ENCODE assay signal across 36 mouse cellular contexts in genomic region chr2:172951976-172952375, GRCm38 (mm10). TPM values are rescaled to one million over a fixed set of nuclear protein-coding genes. Genes with fewer than 3 reads are reported as not detected.
DNase-seq lines count a peak whose midpoint lies in the region; ATAC-seq and TF ChIP-seq lines count a peak whose summit lies in the region.
"Had no signal": no experiment of that assay in that cellular context is flagged by ENCODE, and none has a peak within 500 bp of the region (broad histone marks: within the 10 kb centered on the region; RNA-seq: fewer than 3 reads in every experiment).

No protein-coding gene starts in this region.

- H3K9me3 ChIP-seq in liver, embryonic 14.5 days (ENCODE audit: control insufficient read depth, low read length): no peaks in the 10 kb centered on the region
- H3K9me3 ChIP-seq in liver, embryonic 11.5 days (ENCODE audit: control insufficient read depth, low read length): no peaks in the 10 kb centered on the region
- peaks cover 10% of the 10 kb centered on the region; the same call in 1 of the 2 replicates for H3K9me3 ChIP-seq in ES-Bruce4 (replicated peaks; ENCODE audit: control insufficient read depth, insufficient read depth, low read length, poor library complexity, severe bottlenecking)
- H3K9me3 ChIP-seq: liver, embryonic 15.5 days; neural tube, embryonic 15.5 days had no signal

- no peak overlapping the region for H3K4me2 ChIP-seq in liver, embryonic 14.5 days (ENCODE audit: low read depth)
- no peak overlapping the region for H3K4me2 ChIP-seq in liver, embryonic 11.5 days
- H3K4me2 ChIP-seq: embryonic facial prominence, embryonic 12.5 days; heart, embryonic 13.5 days; hindbrain, embryonic 14.5 days; liver, embryonic 15.5 days; midbrain, embryonic 13.5 days; neural tube, embryonic 15.5 days had no signal

- WGBS in liver, embryonic 14.5 days (ENCODE audit: insufficient replicate concordance): 60% methylated on average over 2 of the region's 2 CpGs
- 71% methylated on average over 2 of the region's 2 CpGs for WGBS in liver, embryonic 11.5 days

- DNase-seq in CD4-positive, CD25-positive, alpha-beta regulatory T cell, adult 2 months (ENCODE audit: low read depth, low spot score): peak; percentile 25
- DNase-seq in liver, embryonic 14.5 days (ENCODE audit: low read depth in 3 of 3, low spot score in 3 of 3): no peak
- DNase-seq in liver, embryonic 11.5 days (ENCODE audit: low spot score): no peak
- DNase-seq in thymus, postnatal 25 days: no peak
- DNase-seq: adrenal gland, postnatal 25 days; cerebellum, adult 11-12 months; cerebellum, adult 9-11 months; embryo, embryonic 11 days; gastrocnemius, postnatal 10 days; heart, postnatal 10 days; kidney, adult 9 months; kidney, postnatal 25 days; left cerebral cortex, postnatal 4 days; lung, postnatal 4 days; retina, postnatal 1 day; right cerebral cortex, postnatal 14 days; thymus, postnatal 36 days had no signal

- TF ChIP-seq EP300 in liver, embryonic 14.5 days (IDR thresholded peaks at IDR 0.05; ENCODE audit: low read depth): no peak
- TF ChIP-seq EP300 in ES-Bruce4 (IDR thresholded peaks at IDR 0.05; ENCODE audit: insufficient read depth, low read depth, low read length): no peak

- no peaks in the 10 kb centered on the region for H3K4me1 ChIP-seq in liver, embryonic 14.5 days (replicated peaks; ENCODE audit: control insufficient read depth in 2 of 2, insufficient read depth in 2 of 2, low read length in 1 of 2)
- 0 out of 2 replicates have a peak, but pooled peaks cover 3% of the 10 kb centered on the region for H3K4me1 ChIP-seq in liver, embryonic 11.5 days (replicated peaks; ENCODE audit: control insufficient read depth, insufficient read depth, low read length)
- H3K4me1 ChIP-seq in ES-Bruce4 (ENCODE audit: control insufficient read depth, insufficient read depth, low read length): no peaks in the 10 kb centered on the region
- H3K4me1 ChIP-seq: liver, embryonic 15.5 days; neural tube, embryonic 15.5 days had no signal

- no peaks in the 10 kb centered on the region for H3K27me3 ChIP-seq in liver, embryonic 14.5 days (ENCODE audit: control insufficient read depth, insufficient read depth, low read length)
- peaks cover 3% of the 10 kb centered on the region; the same call in 1 of the 2 replicates for H3K27me3 ChIP-seq in liver, embryonic 11.5 days (replicated peaks; ENCODE audit: control insufficient read depth, insufficient read depth, low read length)
- no peaks in the 10 kb centered on the region for H3K27me3 ChIP-seq in ES-Bruce4 (ENCODE audit: control insufficient read depth, insufficient read depth, low read length, poor library complexity, severe bottlenecking)
- H3K27me3 ChIP-seq: embryonic facial prominence, embryonic 12.5 days; heart, embryonic 13.5 days; neural tube, embryonic 15.5 days; Patski had no signal

- H3K9ac ChIP-seq in liver, embryonic 14.5 days (replicated peaks): no peak overlapping the region
- H3K9ac ChIP-seq in liver, embryonic 11.5 days (ENCODE audit: low read depth, low read length): no peak overlapping the region
- H3K9ac ChIP-seq in ES-Bruce4 (ENCODE audit: low read depth, poor library complexity, severe bottlenecking): no peak overlapping the region
- H3K9ac ChIP-seq: embryonic facial prominence, embryonic 12.5 days; heart, embryonic 13.5 days; hindbrain, embryonic 14.5 days; liver, embryonic 15.5 days; midbrain, embryonic 13.5 days; neural tube, embryonic 15.5 days had no signal

- 0 out of 2 replicates have a peak, but pooled peaks have one; percentile 13 for TF ChIP-seq CTCF in liver, embryonic 14.5 days (IDR thresholded peaks at IDR 0.05; ENCODE audit: low read depth)
- peak; percentile 8 for TF ChIP-seq CTCF in ES-Bruce4 (IDR thresholded peaks at IDR 0.05; ENCODE audit: low read depth, low read length)

- TF ChIP-seq POLR2A in ES-Bruce4 (IDR thresholded peaks at IDR 0.05; ENCODE audit: insufficient read depth, low read length): no peak

- no peak overlapping the region for H3K27ac ChIP-seq in liver, embryonic 14.5 days
- no peak overlapping the region for H3K27ac ChIP-seq in liver, embryonic 11.5 days (ENCODE audit: low read depth, low read length)
- no peak overlapping the region for H3K27ac ChIP-seq in ES-Bruce4 (ENCODE audit: insufficient read depth, low read length)
- H3K27ac ChIP-seq: embryonic facial prominence, embryonic 12.5 days; heart, embryonic 13.5 days; hindbrain, embryonic 14.5 days; liver, embryonic 15.5 days; midbrain, embryonic 13.5 days; neural tube, embryonic 15.5 days had no signal

- H3K4me3 ChIP-seq in liver, embryonic 14.5 days (ENCODE audit: insufficient read depth in 1 of 2, low read depth in 2 of 2, low read length in 2 of 2): no peak overlapping the region
- no peak overlapping the region for H3K4me3 ChIP-seq in liver, embryonic 11.5 days (ENCODE audit: low read depth, low read length)
- H3K4me3 ChIP-seq in ES-Bruce4 (ENCODE audit: low read depth, low read length): no peak overlapping the region
- H3K4me3 ChIP-seq: embryonic facial prominence, embryonic 12.5 days; forebrain, embryonic 10.5 days; heart, embryonic 13.5 days; liver, embryonic 15.5 days; midbrain, embryonic 13.5 days; neural tube, embryonic 15.5 days had no signal

- no peaks in the 10 kb centered on the region for H3K36me3 ChIP-seq in liver, embryonic 14.5 days (replicated peaks; ENCODE audit: control insufficient read depth, insufficient read depth, low read depth)
- H3K36me3 ChIP-seq in liver, embryonic 11.5 days (ENCODE audit: control insufficient read depth, insufficient read depth, low read length): no peaks in the 10 kb centered on the region
- no peaks in the 10 kb centered on the region for H3K36me3 ChIP-seq in ES-Bruce4 (ENCODE audit: control insufficient read depth, insufficient read depth, low read length, poor library complexity, severe bottlenecking)
- H3K36me3 ChIP-seq: embryonic facial prominence, embryonic 12.5 days; forebrain, embryonic 10.5 days; G1E; heart, embryonic 13.5 days; liver, embryonic 15.5 days; midbrain, embryonic 13.5 days; neural tube, embryonic 15.5 days had no signal

- no peak for ATAC-seq in CD4-positive, CD25-positive, alpha-beta regulatory T cell, adult 4 months
- no peak for ATAC-seq in liver, embryonic 14.5 days (ENCODE audit: insufficient read depth)
- no peak for ATAC-seq in liver, embryonic 11.5 days (replicated peaks; ENCODE audit: low FRiP score)
- ATAC-seq in megakaryocyte progenitor cell, adult 5-6 weeks (replicated peaks; ENCODE audit: poor library complexity): 0 out of 2 replicates have a peak, but pooled peaks have one; percentile 31
- ATAC-seq in erythroid progenitor cell, adult 5-6 weeks (replicated peaks; ENCODE audit: low FRiP score, poor library complexity, severe bottlenecking): no peak
- ATAC-seq: forebrain, embryonic 16.5 days; inflammation-experienced regulatory T-cells, adult 6 months; midbrain, embryonic 13.5 days; Patski had no signal

RNA-seq across cellular contexts. Expression of gene Bmp7, which starts 11.9 kb away (rescaled TPM):
- 10 to 100 TPM; 11.6 to 18.9 TPM for polyA plus RNA-seq in CD4-positive, CD25-positive, alpha-beta regulatory T cell, adult 4 months (2017; shearing (Covaris generic))
- polyA plus RNA-seq in liver, embryonic 14.5 days (2012; rRNA removed): 1.7 and 2.0 TPM in 2 replicates
- 1.7 and 1.8 TPM in 2 replicates for polyA plus RNA-seq in liver, embryonic 14.5 days (2014; fragmentation: Nextera tagmentation; extraction: Ambion mirVana)
- polyA plus RNA-seq in liver, embryonic 11.5 days (2014; fragmentation: Nextera tagmentation; extraction: Ambion mirVana): 7.9 and 9.1 TPM in 2 replicates
- polyA plus RNA-seq in ES-Bruce4 (2011; ENCODE audit: insufficient read depth, insufficient read length, low read depth, missing spikeins): 15.4 and 17.4 TPM in 2 replicates
- 0.10 TPM in 1 of 2 replicates, not detected in the other for total RNA-seq in megakaryocyte progenitor cell, adult 5-6 weeks (2015)
- not detected in 2 replicates for total RNA-seq in megakaryocyte progenitor cell, adult 5-6 weeks (2017)
- total RNA-seq in erythroid progenitor cell, adult 5-6 weeks (2015; ENCODE audit: low replicate concordance): 0.36 TPM in 1 of 2 replicates, not detected in the other
- total RNA-seq in erythroid progenitor cell, adult 5-6 weeks (2017; ENCODE audit: low replicate concordance): not detected in 2 replicates
- total RNA-seq: megakaryocyte-erythroid progenitor cell, adult 5-6 weeks had no signal
- polyA plus RNA-seq: G1E had no signal

RNA-seq across cellular contexts. Expression of gene Spo11, which starts 25.5 kb away (rescaled TPM):
- polyA plus RNA-seq in CD4-positive, CD25-positive, alpha-beta regulatory T cell, adult 4 months (2017; shearing (Covaris generic)): 1 to 10 TPM; 3.3 to 3.8 TPM
- 0.01 and 0.03 TPM in 2 replicates for polyA plus RNA-seq in liver, embryonic 14.5 days (2012; rRNA removed)
- not detected in 2 replicates for polyA plus RNA-seq in liver, embryonic 14.5 days (2014; fragmentation: Nextera tagmentation; extraction: Ambion mirVana)
- 0.13 TPM in 1 of 2 replicates, not detected in the other for polyA plus RNA-seq in liver, embryonic 11.5 days (2014; fragmentation: Nextera tagmentation; extraction: Ambion mirVana)
- polyA plus RNA-seq in ES-Bruce4 (2011; ENCODE audit: insufficient read depth, insufficient read length, low read depth, missing spikeins): 0.54 and 0.56 TPM in 2 replicates
- not detected in 2 replicates for total RNA-seq in megakaryocyte progenitor cell, adult 5-6 weeks (2015)
- total RNA-seq in megakaryocyte progenitor cell, adult 5-6 weeks (2017): not detected in 2 replicates
- total RNA-seq in erythroid progenitor cell, adult 5-6 weeks (2015; ENCODE audit: low replicate concordance): not detected in 2 replicates
- total RNA-seq in erythroid progenitor cell, adult 5-6 weeks (2017; ENCODE audit: low replicate concordance): not detected in 2 replicates
- total RNA-seq: adrenal gland, adult 18-20 months; adrenal gland, postnatal 25 days; G1E; gastrocnemius, postnatal 10 days; heart, adult 8-10 months; heart, postnatal 10 days; layer of hippocampus, postnatal 25 days had no signal
- polyA plus RNA-seq: G1E; liver, embryonic 15.5 days had no signal

RNA-seq across cellular contexts. Expression of gene Rae1, which starts 47.9 kb away (rescaled TPM):
- polyA plus RNA-seq in CD4-positive, CD25-positive, alpha-beta regulatory T cell, adult 4 months (2017; shearing (Covaris generic)): 10 to 100 TPM; 44.2 to 44.5 TPM
- polyA plus RNA-seq in liver, embryonic 14.5 days (2012; rRNA removed): 39.4 and 45.9 TPM in 2 replicates
- polyA plus RNA-seq in liver, embryonic 14.5 days (2014; fragmentation: Nextera tagmentation; extraction: Ambion mirVana): 65.3 and 71.1 TPM in 2 replicates
- 172 and 181 TPM in 2 replicates for polyA plus RNA-seq in liver, embryonic 11.5 days (2014; fragmentation: Nextera tagmentation; extraction: Ambion mirVana)
- 117 and 123 TPM in 2 replicates for polyA plus RNA-seq in ES-Bruce4 (2011; ENCODE audit: insufficient read depth, insufficient read length, low read depth, missing spikeins)
- total RNA-seq in megakaryocyte progenitor cell, adult 5-6 weeks (2015): 121 and 128 TPM in 2 replicates
- 72.9 and 76.3 TPM in 2 replicates for total RNA-seq in megakaryocyte progenitor cell, adult 5-6 weeks (2017)
- 42.3 and 93.0 TPM in 2 replicates for total RNA-seq in erythroid progenitor cell, adult 5-6 weeks (2015; ENCODE audit: low replicate concordance)
- total RNA-seq in erythroid progenitor cell, adult 5-6 weeks (2017; ENCODE audit: low replicate concordance): 40.6 and 66.0 TPM in 2 replicates
